Mouse (Mus musculus): ENCODE measurements around the gene Cfap161. TPM values are rescaled to one million over a fixed set of nuclear protein-coding genes. Genes with fewer than 3 reads are reported as not detected.
A peak's percentile ranks its signal among the peaks of the same experiment; 100 is the strongest.

The Cfap161 gene
- polyA plus RNA-seq, 1 experiment from 2014 or later = 5.2 TPM

DNA sequence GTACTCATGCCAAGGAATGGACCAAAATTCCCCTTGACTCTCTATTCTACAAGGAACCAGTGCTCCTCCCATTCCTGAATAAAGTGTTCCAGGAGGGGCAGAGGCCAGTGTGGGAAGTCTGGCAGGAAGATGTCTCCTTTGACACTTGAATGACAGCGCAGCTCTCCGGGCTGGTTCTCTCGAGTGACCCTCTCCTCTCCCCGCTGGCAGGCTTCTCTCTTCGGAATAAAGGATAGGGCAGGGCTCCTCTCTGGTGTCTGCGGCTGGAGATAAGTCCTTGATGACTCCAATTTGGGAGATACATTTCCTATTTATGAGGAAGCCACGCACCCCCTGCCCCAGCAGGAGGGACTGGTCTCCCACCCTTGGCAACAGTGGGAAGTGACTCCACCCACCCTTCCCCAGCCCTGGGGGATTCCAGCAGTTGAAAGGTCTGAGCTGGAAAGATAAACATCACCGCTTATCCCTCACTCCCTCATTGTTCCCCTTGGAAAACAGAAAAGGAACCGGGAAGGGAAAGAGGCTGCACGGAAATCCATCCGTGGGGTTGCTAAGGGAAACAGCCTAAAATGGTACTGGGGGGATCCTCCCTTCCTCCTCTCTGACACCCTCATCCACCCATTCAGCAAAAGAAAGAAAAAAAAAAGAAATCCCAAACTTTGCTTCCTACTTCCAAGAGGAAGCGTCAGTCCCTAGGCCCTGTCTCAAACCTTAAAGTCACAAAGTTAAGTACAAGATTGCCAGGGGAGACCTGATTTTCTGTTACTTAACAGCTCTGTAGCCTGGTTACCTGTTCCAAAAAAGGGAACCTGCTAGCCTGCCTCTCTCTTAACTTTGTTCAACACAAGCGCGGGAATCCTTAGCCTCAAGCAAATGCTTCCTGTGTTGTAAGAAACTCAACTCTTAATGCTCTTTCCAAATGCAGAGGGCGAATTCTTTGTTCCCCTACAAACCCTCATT is 15.7 kb upstream of the Cfap161 start:
- H3K9me3 ChIP-seq (replicated peaks; ENCODE audit: control insufficient read depth, low read length) = no peaks in the 10 kb centered on the region
- no peak overlapping the region for H3K4me3 ChIP-seq (ENCODE audit: low read depth, low read length)
- H3K27ac ChIP-seq (ENCODE audit: low read depth, low read length) = 0 out of 2 replicates have a peak overlapping the region, but pooled peaks have one; percentile 35
- peak overlapping the region; percentile 50 for H3K4me2 ChIP-seq
- peak; percentile 47 for ATAC-seq (replicated peaks; ENCODE audit: insufficient number of reproducible peaks, low FRiP score, low TSS enrichment)
- H3K36me3 ChIP-seq (ENCODE audit: control insufficient read depth, insufficient read depth, low read length) = no peaks in the 10 kb centered on the region
- H3K27me3 ChIP-seq (ENCODE audit: control insufficient read depth, insufficient read depth, low read length) = no peaks in the 10 kb centered on the region
- H3K9ac ChIP-seq (ENCODE audit: low read depth, low read length) = no peak overlapping the region
- WGBS (ENCODE audit: insufficient replicate concordance) = 17% methylated on average over 15 of the region's 15 CpGs
- H3K4me1 ChIP-seq (ENCODE audit: control insufficient read depth, insufficient read depth, low read length) = peaks cover 17% of the 10 kb centered on the region

DNA sequence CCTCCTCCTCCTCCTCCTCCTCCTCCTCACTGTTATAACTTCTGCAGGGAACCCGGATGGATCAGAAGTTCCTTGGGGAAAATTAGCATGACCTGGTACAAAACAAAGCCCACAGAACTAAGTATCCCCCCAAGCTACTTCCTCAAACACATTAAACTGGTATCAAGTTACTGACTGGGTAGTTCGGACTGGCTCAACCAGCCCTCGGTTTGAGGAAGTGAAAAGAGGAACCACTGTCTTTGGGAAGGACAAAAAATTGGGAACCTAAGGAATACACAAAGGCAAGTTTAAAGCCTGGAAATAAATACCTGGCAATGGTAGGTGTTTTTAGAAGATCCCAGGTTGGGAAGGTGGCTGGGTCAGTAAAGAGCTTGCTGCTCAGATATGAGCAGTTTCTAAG is 15.0 kb upstream of the Cfap161 start:
- H3K4me3 ChIP-seq (ENCODE audit: low read depth, low read length) = no peak overlapping the region
- H3K27me3 ChIP-seq (ENCODE audit: control insufficient read depth, insufficient read depth, low read length) = no peaks in the 10 kb centered on the region
- WGBS (ENCODE audit: insufficient replicate concordance) = 17% methylated on average over 3 of the region's 3 CpGs

DNA sequence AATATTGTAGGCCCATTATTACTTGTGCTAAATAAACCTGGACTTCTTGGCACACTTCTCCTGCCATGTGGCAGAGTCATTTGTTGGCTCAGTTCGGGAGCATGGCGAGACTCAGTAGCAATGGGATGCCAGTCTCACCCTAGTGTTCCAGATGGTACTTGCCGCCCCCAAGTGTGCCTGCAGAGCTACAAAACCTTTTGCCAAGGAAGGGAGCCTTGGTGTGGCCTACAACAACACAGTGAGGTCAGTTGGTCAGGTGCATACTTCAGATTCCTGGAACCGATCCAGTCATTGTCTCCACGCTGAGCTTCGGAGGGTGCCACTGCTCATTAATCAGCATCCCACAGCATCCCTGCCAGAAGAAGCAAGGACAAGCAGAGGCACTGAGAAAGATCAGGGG is 14.4 kb upstream of the Cfap161 start:
- no peak overlapping the region for H3K9ac ChIP-seq (ENCODE audit: low read depth, low read length)
- ATAC-seq (replicated peaks; ENCODE audit: insufficient number of reproducible peaks, low FRiP score, low TSS enrichment) = no peak
- 49% methylated on average over 6 of the region's 6 CpGs for WGBS (ENCODE audit: insufficient replicate concordance)
- no peaks in the 10 kb centered on the region for H3K27me3 ChIP-seq (ENCODE audit: control insufficient read depth, insufficient read depth, low read length)
- no peak overlapping the region for H3K4me2 ChIP-seq
- H3K4me3 ChIP-seq (ENCODE audit: low read depth, low read length) = no peak overlapping the region
- H3K36me3 ChIP-seq (ENCODE audit: control insufficient read depth, insufficient read depth, low read length) = no peaks in the 10 kb centered on the region
- H3K27ac ChIP-seq (ENCODE audit: low read depth, low read length) = no peak overlapping the region
- H3K9me3 ChIP-seq (replicated peaks; ENCODE audit: control insufficient read depth, low read length) = no peaks in the 10 kb centered on the region
- peaks cover 14% of the 10 kb centered on the region for H3K4me1 ChIP-seq (ENCODE audit: control insufficient read depth, insufficient read depth, low read length)

More for the DNA sequence above, 15.0 kb upstream of the Cfap161 start:
- Histone ChIP-seq H3K9me3 (replicated peaks; ENCODE audit: control insufficient read depth, low read length) (no peaks in the 10 kb centered on the region), H3K9ac (ENCODE audit: low read depth, low read length) (no peak overlapping the region), H3K4me2 (no peak overlapping the region), H3K4me1 (ENCODE audit: control insufficient read depth, insufficient read depth, low read length) (peaks cover 17% of the 10 kb centered on the region), H3K27ac (ENCODE audit: low read depth, low read length) (no peak overlapping the region), H3K36me3 (ENCODE audit: control insufficient read depth, insufficient read depth, low read length) (no peaks in the 10 kb centered on the region)
- ATAC-seq (replicated peaks; ENCODE audit: insufficient number of reproducible peaks, low FRiP score, low TSS enrichment) = no peak

DNA sequence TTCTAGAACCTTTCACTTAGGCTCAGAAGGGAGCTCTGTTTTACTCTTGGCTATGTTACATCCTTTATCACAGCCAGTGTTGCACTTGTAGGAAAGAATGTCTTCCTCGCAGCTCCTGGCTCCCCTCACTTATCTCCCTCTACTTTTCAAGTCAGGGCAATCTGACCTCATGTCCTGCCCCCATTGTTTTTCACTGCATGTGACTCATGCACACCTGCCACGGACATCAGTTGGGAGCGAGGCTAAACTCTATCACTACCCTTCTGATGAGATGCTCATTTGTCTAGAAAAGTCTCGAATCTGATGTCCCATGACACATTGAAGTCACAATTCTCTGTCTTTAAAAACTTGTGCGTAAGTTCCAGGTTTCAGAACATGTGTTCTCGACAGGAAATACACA is 12.3 kb upstream of the Cfap161 start:
- WGBS (ENCODE audit: insufficient replicate concordance) = 42% methylated on average over 6 of the region's 6 CpGs
- no peak overlapping the region for H3K4me3 ChIP-seq (ENCODE audit: low read depth, low read length)
- H3K27me3 ChIP-seq (ENCODE audit: control insufficient read depth, insufficient read depth, low read length) = no peaks in the 10 kb centered on the region
- no peaks in the 10 kb centered on the region for H3K36me3 ChIP-seq (ENCODE audit: control insufficient read depth, insufficient read depth, low read length)
- ATAC-seq (replicated peaks; ENCODE audit: insufficient number of reproducible peaks, low FRiP score, low TSS enrichment) = no peak
- H3K4me1 ChIP-seq (ENCODE audit: control insufficient read depth, insufficient read depth, low read length) = peaks cover 11% of the 10 kb centered on the region
- no peaks in the 10 kb centered on the region for H3K9me3 ChIP-seq (replicated peaks; ENCODE audit: control insufficient read depth, low read length)
- H3K4me2 ChIP-seq = no peak overlapping the region
- H3K27ac ChIP-seq (ENCODE audit: low read depth, low read length) = no peak overlapping the region
- no peak overlapping the region for H3K9ac ChIP-seq (ENCODE audit: low read depth, low read length)

DNA sequence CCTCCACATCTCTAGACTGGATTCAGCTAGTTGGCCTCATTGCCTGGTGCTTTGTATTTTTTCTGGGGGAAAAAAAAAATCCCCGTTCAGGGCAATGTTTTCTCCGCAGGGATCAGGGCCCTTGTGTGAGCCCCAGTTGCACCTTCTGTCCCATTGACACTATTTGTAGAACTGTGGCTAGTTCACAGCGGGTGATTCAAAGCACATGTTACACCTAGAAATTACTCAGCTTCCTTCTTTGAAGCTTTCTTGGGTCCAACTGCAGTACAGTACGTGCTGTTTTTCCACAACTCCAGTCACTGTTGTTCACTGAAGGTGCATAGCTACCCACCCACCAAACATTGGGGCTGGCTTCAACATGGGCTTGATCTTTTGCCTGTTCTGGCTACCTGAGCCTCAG is 9.1 kb upstream of the Cfap161 start:
- no peak for ATAC-seq (replicated peaks; ENCODE audit: insufficient number of reproducible peaks, low FRiP score, low TSS enrichment)
- no peaks in the 10 kb centered on the region for H3K36me3 ChIP-seq (ENCODE audit: control insufficient read depth, insufficient read depth, low read length)
- H3K4me2 ChIP-seq = no peak overlapping the region
- peaks cover 2% of the 10 kb centered on the region; the same call in 1 of the 2 replicates for H3K4me1 ChIP-seq (ENCODE audit: control insufficient read depth, insufficient read depth, low read length)
- no peak overlapping the region for H3K4me3 ChIP-seq (ENCODE audit: low read depth, low read length)
- H3K9me3 ChIP-seq (replicated peaks; ENCODE audit: control insufficient read depth, low read length) = no peaks in the 10 kb centered on the region
- H3K27ac ChIP-seq (ENCODE audit: low read depth, low read length) = no peak overlapping the region
- no peaks in the 10 kb centered on the region for H3K27me3 ChIP-seq (ENCODE audit: control insufficient read depth, insufficient read depth, low read length)
- no peak overlapping the region for H3K9ac ChIP-seq (ENCODE audit: low read depth, low read length)
- 62% methylated on average over 4 of the region's 4 CpGs for WGBS (ENCODE audit: insufficient replicate concordance)

DNA sequence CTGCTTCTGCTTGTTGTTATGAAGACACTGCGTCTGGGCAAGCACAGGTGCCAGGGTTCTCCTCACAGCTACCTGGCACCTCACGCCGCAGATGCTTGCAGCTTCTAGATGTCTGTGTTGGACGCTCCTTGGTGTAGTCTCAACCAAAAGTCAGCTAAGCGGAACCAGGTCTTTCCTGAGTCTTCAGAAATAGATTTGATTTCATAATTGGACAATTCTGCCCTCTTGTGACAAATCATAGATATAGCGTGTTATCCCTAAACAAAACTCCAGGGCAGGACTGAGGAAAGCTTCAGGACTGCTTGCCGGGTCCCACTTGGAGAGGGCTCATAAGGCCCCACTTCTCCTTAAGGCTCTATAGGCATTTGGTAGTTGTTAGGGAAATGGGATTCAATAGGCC is 7.8 kb upstream of the Cfap161 start:
- peaks cover 2% of the 10 kb centered on the region; the same call in 1 of the 2 replicates for H3K4me1 ChIP-seq (ENCODE audit: control insufficient read depth, insufficient read depth, low read length)
- no peaks in the 10 kb centered on the region for H3K9me3 ChIP-seq (replicated peaks; ENCODE audit: control insufficient read depth, low read length)
- H3K27ac ChIP-seq (ENCODE audit: low read depth, low read length) = no peak overlapping the region
- no peak overlapping the region for H3K4me2 ChIP-seq
- 68% methylated on average over 7 of the region's 7 CpGs for WGBS (ENCODE audit: insufficient replicate concordance)
- ATAC-seq (replicated peaks; ENCODE audit: insufficient number of reproducible peaks, low FRiP score, low TSS enrichment) = no peak
- H3K36me3 ChIP-seq (ENCODE audit: control insufficient read depth, insufficient read depth, low read length) = no peaks in the 10 kb centered on the region
- H3K9ac ChIP-seq (ENCODE audit: low read depth, low read length) = no peak overlapping the region
- no peaks in the 10 kb centered on the region for H3K27me3 ChIP-seq (ENCODE audit: control insufficient read depth, insufficient read depth, low read length)
- H3K4me3 ChIP-seq (ENCODE audit: low read depth, low read length) = no peak overlapping the region

DNA sequence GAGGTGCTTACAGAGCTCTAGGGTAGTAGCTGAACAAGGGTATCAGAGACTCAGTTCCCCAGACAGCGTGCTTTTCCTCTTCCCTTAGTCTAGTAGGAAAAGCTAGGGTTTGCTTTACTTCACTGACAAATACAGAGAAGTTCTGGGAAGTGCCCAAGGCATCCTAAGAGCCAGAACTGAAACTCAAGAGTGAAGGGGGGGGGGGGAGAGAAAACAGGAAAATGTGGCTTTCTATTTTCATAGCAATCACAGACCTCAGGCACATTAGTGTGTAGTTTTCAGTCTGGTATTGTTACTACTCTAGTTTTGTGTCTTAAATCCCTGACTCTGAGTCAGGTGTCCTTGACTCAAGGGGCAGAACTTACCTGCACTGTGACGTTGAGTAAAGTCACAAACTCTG is 7.3 kb upstream of the Cfap161 start:
- Histone ChIP-seq H3K4me2 (no peak overlapping the region), H3K27me3 (ENCODE audit: control insufficient read depth, insufficient read depth, low read length) (no peaks in the 10 kb centered on the region), H3K9me3 (replicated peaks; ENCODE audit: control insufficient read depth, low read length) (no peaks in the 10 kb centered on the region), H3K36me3 (ENCODE audit: control insufficient read depth, insufficient read depth, low read length) (no peaks in the 10 kb centered on the region), H3K9ac (ENCODE audit: low read depth, low read length) (no peak overlapping the region), H3K4me3 (ENCODE audit: low read depth, low read length) (no peak overlapping the region), H3K4me1 (ENCODE audit: control insufficient read depth, insufficient read depth, low read length) (peaks cover 2% of the 10 kb centered on the region; the same call in 1 of the 2 replicates), H3K27ac (ENCODE audit: low read depth, low read length) (no peak overlapping the region)
- ATAC-seq (replicated peaks; ENCODE audit: insufficient number of reproducible peaks, low FRiP score, low TSS enrichment) = no peak
- WGBS (ENCODE audit: insufficient replicate concordance) = 80% methylated on average over 2 of the region's 2 CpGs

DNA sequence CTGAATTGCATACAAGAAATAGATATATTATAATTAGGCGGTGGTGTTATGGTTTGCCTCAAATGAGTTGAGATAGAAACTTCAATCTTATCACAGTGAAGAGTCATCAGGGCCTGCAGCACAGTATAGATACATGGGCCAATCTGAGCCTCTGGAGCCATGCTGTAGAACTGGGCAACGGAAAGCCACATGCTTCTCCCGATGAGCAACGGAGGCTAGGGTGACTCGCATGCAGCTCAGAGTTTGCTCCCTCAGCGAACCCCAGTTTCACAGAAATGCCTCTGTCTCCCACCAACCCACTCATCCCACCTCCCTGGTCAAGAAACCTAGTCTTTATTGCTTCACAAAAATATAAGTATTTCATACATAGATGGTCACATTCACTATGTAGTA is 6.8 kb upstream of the Cfap161 start:
- Histone ChIP-seq H3K27ac (ENCODE audit: low read depth, low read length) (no peak overlapping the region), H3K27me3 (ENCODE audit: control insufficient read depth, insufficient read depth, low read length) (no peaks in the 10 kb centered on the region), H3K4me1 (ENCODE audit: control insufficient read depth, insufficient read depth, low read length) (peaks cover 2% of the 10 kb centered on the region; the same call in 1 of the 2 replicates)

More for the DNA sequence above, 6.8 kb upstream of the Cfap161 start:
- no peak for ATAC-seq (replicated peaks; ENCODE audit: insufficient number of reproducible peaks, low FRiP score, low TSS enrichment)
- no peak overlapping the region for H3K4me3 ChIP-seq (ENCODE audit: low read depth, low read length)
- WGBS (ENCODE audit: insufficient replicate concordance) = 82% methylated on average over 6 of the region's 6 CpGs
- no peaks in the 10 kb centered on the region for H3K36me3 ChIP-seq (ENCODE audit: control insufficient read depth, insufficient read depth, low read length)
- no peak overlapping the region for H3K9ac ChIP-seq (ENCODE audit: low read depth, low read length)
- no peak overlapping the region for H3K4me2 ChIP-seq
- H3K9me3 ChIP-seq (replicated peaks; ENCODE audit: control insufficient read depth, low read length) = no peaks in the 10 kb centered on the region

All from heart, embryonic 11.5 days (tissue).